Mouse (Mus musculus) bone marrow macrophage, adult 2 months (primary cell): ENCODE measurements around the gene Spocd1.

ENCODE experiments used
- CTCF ChIP-seq: IDR thresholded peaks from 2 replicates; pipeline ENCODE4 v1.5.1; 2012; ENCODE audit warnings: low read depth, mild to moderate bottlenecking, low read length, moderate library complexity
- POLR2A ChIP-seq: IDR thresholded peaks from 2 replicates; pipeline ENCODE4 v1.6.1; 2012; ENCODE audit warnings: mild to moderate bottlenecking, low read depth, low read length, borderline replicate concordance

- TF ChIP-seq CTCF (no peak), POLR2A (no peak)
These were observed 11.9 kb upstream of the Spocd1 start for GRCm38 (mm10) chr4:129917016-129917603.
